ENCODE assay signal across 10 mouse cellular contexts in genomic region chr3:37182415-37183269, GRCm38 (mm10). TPM values are rescaled to one million over a fixed set of nuclear protein-coding genes. Genes with fewer than 3 reads are reported as not detected.
A peak's percentile ranks its signal among the peaks of the same experiment; 100 is the strongest.
DNase-seq lines count a peak whose midpoint lies in the region; ATAC-seq and TF ChIP-seq lines count a peak whose summit lies in the region.
"Had no signal": no experiment of that assay in that cellular context is flagged by ENCODE, and none has a peak within 500 bp of the region (broad histone marks: within the 10 kb centered on the region; RNA-seq: fewer than 3 reads in every experiment).

No protein-coding gene starts in this region.

- no peak for TF ChIP-seq CTCF in heart, postnatal 0 days (IDR thresholded peaks at IDR 0.05; ENCODE audit: low read depth)
- TF ChIP-seq CTCF in lung, postnatal 0 days (IDR thresholded peaks at IDR 0.05), result 0 out of 2 replicates have a peak, but pooled peaks have one; percentile 5

- no peak overlapping the region for H3K9ac ChIP-seq in heart, postnatal 0 days (replicated peaks; ENCODE audit: low read depth, low read length)
- H3K9ac ChIP-seq in lung, postnatal 0 days (replicated peaks; ENCODE audit: low read depth), result no peak overlapping the region
- H3K9ac ChIP-seq in intestine, embryonic 16.5 days (ENCODE audit: low read depth, low read length), result no peak overlapping the region

- intact Hi-C loops in heart, postnatal 25 days (cut with DNase I), result no loop called here

- no peak overlapping the region for H3K4me3 ChIP-seq in heart, postnatal 0 days (ENCODE audit: low read depth, low read length)
- H3K4me3 ChIP-seq in lung, postnatal 0 days (ENCODE audit: low read depth, low read length), result no peak overlapping the region
- no peak overlapping the region for H3K4me3 ChIP-seq in intestine, embryonic 16.5 days (ENCODE audit: low read length)

- H3K4me2 ChIP-seq in heart, postnatal 0 days (ENCODE audit: low read depth, low read length), result no peak overlapping the region
- H3K4me2 ChIP-seq in lung, postnatal 0 days (replicated peaks; ENCODE audit: low read depth, low read length), result no peak overlapping the region
- no peak overlapping the region for H3K4me2 ChIP-seq in intestine, embryonic 16.5 days (ENCODE audit: low read depth, low read length)

- H3K27me3 ChIP-seq in heart, postnatal 0 days (ENCODE audit: control insufficient read depth, insufficient read depth, low read length), result no peaks in the 10 kb centered on the region
- no peaks in the 10 kb centered on the region for H3K27me3 ChIP-seq in lung, postnatal 0 days (replicated peaks; ENCODE audit: insufficient read depth, low read length)
- no peaks in the 10 kb centered on the region for H3K27me3 ChIP-seq in intestine, embryonic 16.5 days (replicated peaks; ENCODE audit: control insufficient read depth, insufficient read depth, low read length)

- 47% methylated on average over 16 of the region's 16 CpGs for WGBS in heart, postnatal 0 days
- 38% methylated on average over 16 of the region's 16 CpGs for WGBS in lung, postnatal 0 days
- 50% methylated on average over 16 of the region's 16 CpGs for WGBS in intestine, embryonic 16.5 days

- 0 out of 2 replicates have a peak, but pooled peaks have one; percentile 8 for ATAC-seq in heart, postnatal 0 days (ENCODE audit: insufficient read depth, low read depth)
- ATAC-seq in lung, postnatal 0 days, result peak; percentile 63
- no peak for ATAC-seq in intestine, embryonic 16.5 days

- H3K36me3 ChIP-seq in heart, postnatal 0 days (replicated peaks; ENCODE audit: control insufficient read depth, insufficient read depth, low read length), result no peaks in the 10 kb centered on the region
- no peaks in the 10 kb centered on the region for H3K36me3 ChIP-seq in lung, postnatal 0 days (ENCODE audit: insufficient read depth, low read length)
- H3K36me3 ChIP-seq in intestine, embryonic 16.5 days (ENCODE audit: control insufficient read depth, insufficient read depth, low read length), result no peaks in the 10 kb centered on the region

- no peak for TF ChIP-seq EP300 in heart, postnatal 0 days (IDR thresholded peaks at IDR 0.05; ENCODE audit: low read depth)
- no peak for TF ChIP-seq EP300 in lung, postnatal 0 days (IDR thresholded peaks at IDR 0.05)

- no peaks in the 10 kb centered on the region for H3K9me3 ChIP-seq in heart, postnatal 0 days (replicated peaks; ENCODE audit: control insufficient read depth, low read length)
- no peaks in the 10 kb centered on the region for H3K9me3 ChIP-seq in lung, postnatal 0 days (ENCODE audit: low read length)
- no peaks in the 10 kb centered on the region for H3K9me3 ChIP-seq in intestine, embryonic 16.5 days (ENCODE audit: control insufficient read depth, low read length)

- peak; percentile 16 for DNase-seq in heart, adult 8-10 months (ENCODE audit: low spot score)
- no peak for DNase-seq in heart, postnatal 25 days (ENCODE audit: low spot score)
- peak; percentile 47 for DNase-seq in brain, embryonic 18.5 days (ENCODE audit: low read depth, low spot score)
- DNase-seq in heart, postnatal 0 days (ENCODE audit: low spot score), result no peak
- DNase-seq in lung, postnatal 0 days (ENCODE audit: low spot score), result peak; percentile 53
- DNase-seq in spleen, adult 18-20 months, result no peak
- DNase-seq in adrenal gland, adult 8-10 months, result no peak

- H3K4me1 ChIP-seq in heart, postnatal 0 days (ENCODE audit: control insufficient read depth, insufficient read depth), result no peaks in the 10 kb centered on the region
- no peaks in the 10 kb centered on the region for H3K4me1 ChIP-seq in lung, postnatal 0 days (ENCODE audit: insufficient read depth, low read depth, low read length)
- H3K4me1 ChIP-seq in intestine, embryonic 16.5 days (ENCODE audit: control insufficient read depth, insufficient read depth, low read length), result no peaks in the 10 kb centered on the region

- H3K27ac ChIP-seq in heart, postnatal 0 days (ENCODE audit: low read depth), result no peak overlapping the region
- 0 out of 2 replicates have a peak overlapping the region, but pooled peaks have one; percentile 43 for H3K27ac ChIP-seq in lung, postnatal 0 days (ENCODE audit: low read length)
- no peak overlapping the region for H3K27ac ChIP-seq in intestine, embryonic 16.5 days (ENCODE audit: low read length)

RNA-seq across cellular contexts. Expression of gene Il21, which starts 49.8 kb away (rescaled TPM):
- total RNA-seq in heart, adult 8-10 months (2022), result not detected
- total RNA-seq in heart, postnatal 25 days (2021), result not detected
- not detected in 2 replicates for total RNA-seq in heart, postnatal 0 days (2014; rRNA removed; ENCODE audit: low replicate concordance)
- polyA plus RNA-seq in heart, postnatal 0 days (2015; fragmentation: Nextera tagmentation; extraction: Ambion mirVana), result not detected in 2 replicates
- polyA plus RNA-seq in lung, postnatal 0 days (2015; fragmentation: Nextera tagmentation; extraction: Ambion mirVana), result not detected in 2 replicates
- not detected in 2 replicates for polyA plus RNA-seq in intestine, embryonic 16.5 days (2015; fragmentation: Nextera tagmentation; extraction: Ambion mirVana)
- under 1 TPM in 1 of 4 experiments, not detected in 3; 0.22 TPM for total RNA-seq in adrenal gland, adult 8-10 months (2022)
- polyA plus RNA-seq: neural tube, embryonic 11.5 days had no signal

RNA-seq across cellular contexts. Expression of gene Il2, which starts 56.9 kb away (rescaled TPM):
- not detected for total RNA-seq in heart, adult 8-10 months (2022)
- not detected for total RNA-seq in heart, postnatal 25 days (2021)
- total RNA-seq in heart, postnatal 0 days (2014; rRNA removed; ENCODE audit: low replicate concordance), result not detected in 2 replicates
- 0.42 and 0.54 TPM in 2 replicates for polyA plus RNA-seq in heart, postnatal 0 days (2015; fragmentation: Nextera tagmentation; extraction: Ambion mirVana)
- 0.25 and 0.37 TPM in 2 replicates for polyA plus RNA-seq in lung, postnatal 0 days (2015; fragmentation: Nextera tagmentation; extraction: Ambion mirVana)
- polyA plus RNA-seq in intestine, embryonic 16.5 days (2015; fragmentation: Nextera tagmentation; extraction: Ambion mirVana), result 0.28 and 0.29 TPM in 2 replicates
- not detected for total RNA-seq in adrenal gland, adult 8-10 months (2022)
- polyA plus RNA-seq: large intestine, adult 2 months had no signal

Comparison
In these comparisons a context has a peak if more than half of its experiments do, and no peak if none do; other contexts are left out.
1. DNase-seq: peak in heart, adult 8-10 months (single experiment), brain, embryonic 18.5 days (single experiment) and lung, postnatal 0 days (single experiment); none in heart, postnatal 25 days (single experiment), heart, postnatal 0 days (single experiment), spleen, adult 18-20 months (0 of 2) and adrenal gland, adult 8-10 months (single experiment).